Mouse (Mus musculus): ENCODE data around the gene Dlx2.

Gene Dlx2

GRCm38 (mm10) chr2:71540611-71541417 is 5.7 kb downstream of the Dlx2 start:
- DNase-seq: no peak

GRCm38 (mm10) chr2:71534242-71535052 is 12.1 kb downstream of the Dlx2 start:
- no peak for DNase-seq

GRCm38 (mm10) chr2:71533094-71533493 is 13.5 kb downstream of the Dlx2 start:
- DNase-seq: no peak

- DNase-seq: no peak
These were observed 14.3 kb downstream of the Dlx2 start for GRCm38 (mm10) chr2:71531990-71532970.

- no peak for DNase-seq
These were observed 15.4 kb downstream of the Dlx2 start for GRCm38 (mm10) chr2:71531124-71531590.

- no peak for DNase-seq
These were observed 16.0 kb downstream of the Dlx2 start for GRCm38 (mm10) chr2:71530391-71531123.

GRCm38 (mm10) chr2:71529511-71530351 is 16.8 kb downstream of the Dlx2 start:
- no peak for DNase-seq

GRCm38 (mm10) chr2:71528714-71529510 is 17.6 kb downstream of the Dlx2 start:
- no peak for DNase-seq

GRCm38 (mm10) chr2:71528014-71528713 is 18.4 kb downstream of the Dlx2 start, which contains the start of gene Dlx1:
Dlx1 (plus strand) TSS chr2:71528113.
- no peak for DNase-seq

GRCm38 (mm10) chr2:71527323-71528013 is 19.1 kb downstream of the Dlx2 start:
- no peak for DNase-seq

- DNase-seq: no peak
These were observed 19.8 kb downstream of the Dlx2 start for GRCm38 (mm10) chr2:71526595-71527322.

- no peak for DNase-seq
These were observed 21.8 kb downstream of the Dlx2 start for GRCm38 (mm10) chr2:71524763-71525162.

GRCm38 (mm10) chr2:71523431-71523830 is 23.1 kb downstream of the Dlx2 start:
- DNase-seq: no peak

GRCm38 (mm10) chr2:71522871-71523270 is 23.7 kb downstream of the Dlx2 start:
- no peak for DNase-seq

- no peak for DNase-seq
These were observed 29.0 kb downstream of the Dlx2 start for GRCm38 (mm10) chr2:71517466-71518099.

GRCm38 (mm10) chr2:71516995-71517394 is 29.6 kb downstream of the Dlx2 start:
- no peak for DNase-seq

- DNase-seq: no peak
These were observed 34.2 kb downstream of the Dlx2 start for GRCm38 (mm10) chr2:71512326-71512725.
